Mouse (Mus musculus) hindbrain, embryonic 11.5 days (tissue): ENCODE data around the gene Smbd1. TPM values are rescaled to one million over a fixed set of nuclear protein-coding genes. Genes with fewer than 3 reads are reported as not detected.

Experiments
- ATAC-seq: fragments of 200-750 bp; cut with Nextera tagmentation; 2 replicates; pipeline ENCODE4 v1.8.0; 2017; ENCODE audit warnings: mild to moderate bottlenecking, moderate TSS enrichment, moderate library complexity; ENCODE audit not compliant: low FRiP score
- DNase-seq: peaks from one replicate; pipeline ENCODE4 v3.0.0-alpha.2; 2015; ENCODE audit warnings: low spot score
- H3K27ac ChIP-seq: fragments of 300-500 bp; sonication (generic); 2 replicates; pipeline ENCODE4 v1.5.1; 2014; ENCODE audit warnings: mild to moderate bottlenecking, low read depth, low read length
- H3K27me3 ChIP-seq: fragments of 300-500 bp; sonication (generic); 2 replicates; pipeline ENCODE4 v1.6.1; 2014; ENCODE audit warnings: mild to moderate bottlenecking, low read length, moderate library complexity, mixed read lengths; ENCODE audit not compliant: control insufficient read depth, insufficient read depth
- H3K36me3 ChIP-seq: fragments of 300-500 bp; sonication (generic); 2 replicates; pipeline ENCODE4 v1.6.1; 2014; ENCODE audit warnings: mild to moderate bottlenecking, low read length, moderate library complexity, mixed read lengths; ENCODE audit not compliant: control insufficient read depth, insufficient read depth
- H3K4me1 ChIP-seq: fragments of 300-500 bp; sonication (generic); replicated peaks from 2 replicates; pipeline ENCODE4 v1.6.1; 2014; ENCODE audit warnings: low read length, mixed read lengths; ENCODE audit not compliant: control insufficient read depth, insufficient read depth
- H3K4me2 ChIP-seq: fragments of 300-500 bp; sonication (generic); replicated peaks from 2 replicates; pipeline ENCODE4 v1.6.1; 2014; ENCODE audit warnings: mild to moderate bottlenecking, low read depth, low read length
- H3K4me3 ChIP-seq: fragments of 300-500 bp; sonication (generic); 2 replicates; pipeline ENCODE4 v1.5.1; 2014; ENCODE audit warnings: low read depth, low read length
- H3K9ac ChIP-seq: fragments of 300-500 bp; sonication (generic); 2 replicates; pipeline ENCODE4 v1.6.1; 2014; ENCODE audit warnings: low read depth, low read length
- H3K9me3 ChIP-seq: fragments of 300-500 bp; sonication (generic); 2 replicates; pipeline ENCODE4 v1.6.1; 2016; ENCODE audit warnings: low read length; ENCODE audit not compliant: control insufficient read depth
- WGBS: fragments of 180-500 bp; shearing (Covaris S2); extraction: QIAGEN DNeasy Blood & Tissue Kit; methylation state at CpG from one replicate; pipeline ENCODE4 v1.1.7; 2014; 5-methylcytosine and 5-hydroxymethylcytosine counted together
- polyA plus RNA-seq: library from polyadenylated mRNA; unstranded; fragments of >200 nt; fragmentation: Nextera tagmentation; extraction: Ambion mirVana; gene quantifications from 2 replicates; pipeline ENCODE4 v1.2.1, GENCODE M21; 2014

The Smbd1 gene
- polyA plus RNA-seq, 1 experiment from 2014 or later = not detected

GRCm38 (mm10) chr16:32776676-32777075, 33.6 kb downstream of the Smbd1 start:
- Histone ChIP-seq H3K4me1 (no peaks in the 10 kb centered on the region), H3K36me3 (no peaks in the 10 kb centered on the region), H3K9ac (no peak overlapping the region), H3K4me2 (no peak overlapping the region), H3K4me3 (no peak overlapping the region), H3K27ac (no peak overlapping the region), H3K27me3 (no peaks in the 10 kb centered on the region), H3K9me3 (no peaks in the 10 kb centered on the region)
- ATAC-seq (no peak), DNase-seq (no peak)
- 84% methylated on average over 10 of the region's 10 CpGs for WGBS

GRCm38 (mm10) chr16:32766904-32767303, 43.4 kb downstream of the Smbd1 start:
- 94% methylated on average over 7 of the region's 7 CpGs for WGBS
- no peaks in the 10 kb centered on the region for H3K4me1 ChIP-seq
- no peaks in the 10 kb centered on the region for H3K27me3 ChIP-seq
- no peak overlapping the region for H3K4me2 ChIP-seq
- no peak for ATAC-seq
- H3K9ac ChIP-seq = no peak overlapping the region
- H3K36me3 ChIP-seq = no peaks in the 10 kb centered on the region
- H3K27ac ChIP-seq = no peak overlapping the region
- H3K9me3 ChIP-seq = no peaks in the 10 kb centered on the region
- DNase-seq = no peak
- no peak overlapping the region for H3K4me3 ChIP-seq

- no peak for DNase-seq
- Histone ChIP-seq H3K9ac (no peak overlapping the region), H3K27me3 (no peaks in the 10 kb centered on the region), H3K9me3 (no peaks in the 10 kb centered on the region), H3K4me3 (no peak overlapping the region), H3K27ac (no peak overlapping the region), H3K4me2 (no peak overlapping the region), H3K4me1 (no peaks in the 10 kb centered on the region), H3K36me3 (no peaks in the 10 kb centered on the region)
- 85% methylated on average over 6 of the region's 6 CpGs for WGBS
- ATAC-seq = no peak
Measured at GRCm38 (mm10) chr16:32764961-32765360, 45.3 kb downstream of the Smbd1 start.

GRCm38 (mm10) chr16:32764550-32764949, 45.7 kb downstream of the Smbd1 start:
- 88% methylated on average over 2 of the region's 2 CpGs for whole genome bisulfite sequencing
- H3K9ac ChIP-seq = no peak overlapping the region
- no peak for ATAC-seq
- no peaks in the 10 kb centered on the region for H3K36me3 ChIP-seq
- H3K4me1 ChIP-seq = no peaks in the 10 kb centered on the region
- H3K4me3 ChIP-seq = no peak overlapping the region
- H3K27me3 ChIP-seq = no peaks in the 10 kb centered on the region
- H3K27ac ChIP-seq = no peak overlapping the region
- no peak overlapping the region for H3K4me2 ChIP-seq
- H3K9me3 ChIP-seq = no peaks in the 10 kb centered on the region
- no peak for DNase-seq

Other genes starting within 250 kb of the Smbd1 start
- gene Tfrc, start 201.6 kb downstream of the Smbd1 start, polyA plus RNA-seq = 59.0 and 69.2 TPM in 2 replicates
- gene Tnk2, start 166.6 kb downstream of the Smbd1 start, polyA plus RNA-seq = 5.2 and 7.0 TPM in 2 replicates
- 0.11 and 0.22 TPM in 2 replicates for gene Muc4, start 74.6 kb downstream of the Smbd1 start, polyA plus RNA-seq
- not detected in 2 replicates for gene Muc20, start 13.0 kb downstream of the Smbd1 start, polyA plus RNA-seq
- 137 and 141 TPM in 2 replicates for gene Fyttd1, start 67.0 kb upstream of the Smbd1 start, polyA plus RNA-seq
- 12.5 and 13.1 TPM in 2 replicates for gene Rubcn, start 67.3 kb upstream of the Smbd1 start, polyA plus RNA-seq
- gene Lrch3, start 103.6 kb upstream of the Smbd1 start, polyA plus RNA-seq = 36.8 and 54.2 TPM in 2 replicates
- 7.7 and 8.0 TPM in 2 replicates for gene Iqcg, start 245.7 kb upstream of the Smbd1 start, polyA plus RNA-seq
- gene Rpl35a, start 246.0 kb upstream of the Smbd1 start, polyA plus RNA-seq = 774 and 789 TPM in 2 replicates